Mouse (Mus musculus): ENCODE measurements around the gene Fam131a. TPM values are rescaled to one million over a fixed set of nuclear protein-coding genes. Genes with fewer than 3 reads are reported as not detected.

The Fam131a gene
- polyA plus RNA-seq, 1 experiment, result not detected

DNA sequence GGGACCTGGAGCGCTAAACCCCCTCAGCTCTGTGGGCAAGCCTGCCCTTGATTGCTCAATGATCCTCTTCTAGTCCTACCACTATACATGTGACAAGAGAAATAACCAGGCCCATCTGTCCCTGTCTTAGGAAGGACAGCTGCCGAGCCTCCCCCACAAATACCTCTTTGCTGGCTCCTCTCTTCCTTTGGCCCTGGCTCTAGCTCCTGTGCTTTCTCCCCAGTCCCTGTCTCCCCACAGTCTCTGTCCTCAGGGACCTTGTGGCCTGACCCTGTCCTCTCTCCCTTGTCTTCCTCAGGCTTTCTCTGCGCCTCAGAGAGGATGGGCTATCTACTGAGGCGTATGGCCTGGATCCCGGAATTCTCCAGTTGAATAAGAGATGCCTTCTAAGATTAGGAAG, 38.6 kb downstream of the Fam131a start:
- no peak for TF ChIP-seq CTCF (IDR thresholded peaks at IDR 0.05; ENCODE audit: insufficient read depth, low read depth, low read length)
- TF ChIP-seq POLR2A (IDR thresholded peaks at IDR 0.05; ENCODE audit: insufficient read depth, low read depth, low read length), result no peak
- Histone ChIP-seq H3K4me3 (ENCODE audit: insufficient read depth, low read depth, low read length) (no peak overlapping the region), H3K4me1 (ENCODE audit: control insufficient read depth, insufficient read depth, low read length) (peaks cover 12% of the 10 kb centered on the region), H3K27ac (ENCODE audit: insufficient read depth, low read depth, low read length) (no peak overlapping the region)
- 78% methylated on average over 5 of the region's 5 CpGs for WGBS

DNA sequence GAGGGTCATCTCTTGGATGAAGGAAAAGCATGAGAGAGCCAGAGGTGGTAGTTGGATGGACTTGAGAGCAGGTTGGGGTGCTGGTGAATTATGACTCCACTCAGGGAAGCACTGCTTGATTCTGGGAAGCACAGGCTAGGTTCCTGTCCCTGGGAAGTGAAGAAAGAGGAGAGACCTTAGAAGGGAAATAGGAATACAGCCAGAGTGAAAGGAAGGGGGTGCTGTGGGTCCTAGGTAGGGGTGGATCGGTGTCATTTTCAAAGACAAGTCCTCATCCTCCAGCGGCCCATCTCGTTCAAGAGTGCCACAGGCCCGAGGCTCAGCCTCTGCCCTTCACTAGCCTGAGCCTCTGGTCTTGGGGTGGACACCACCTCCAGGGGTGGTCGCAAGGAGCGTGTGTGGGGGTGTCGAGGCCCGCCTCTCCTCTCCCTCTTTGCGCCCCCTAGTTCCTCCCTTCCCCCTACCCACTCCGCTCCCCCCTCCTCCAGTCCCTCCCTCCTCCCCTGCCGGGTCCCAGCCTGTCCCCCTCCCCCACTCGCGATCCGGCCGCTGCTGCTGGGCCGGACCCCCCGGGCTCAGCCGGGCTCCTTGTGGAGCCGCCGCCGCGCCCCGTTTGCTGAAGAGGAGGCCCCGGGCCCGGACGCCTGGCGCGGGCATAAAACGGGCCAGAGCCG, 39.3 kb downstream of the Fam131a start:
- Histone ChIP-seq H3K4me1 (ENCODE audit: control insufficient read depth, insufficient read depth, low read length) (peaks cover 12% of the 10 kb centered on the region), H3K27ac (ENCODE audit: insufficient read depth, low read depth, low read length) (no peak overlapping the region), H3K4me3 (ENCODE audit: insufficient read depth, low read depth, low read length) (peak overlapping the region; percentile 64)
- WGBS, result 3% methylated on average over 30 of the region's 30 CpGs
- no peak for TF ChIP-seq POLR2A (IDR thresholded peaks at IDR 0.05; ENCODE audit: insufficient read depth, low read depth, low read length)
- TF ChIP-seq CTCF (IDR thresholded peaks at IDR 0.05; ENCODE audit: insufficient read depth, low read depth, low read length), result no peak

DNA sequence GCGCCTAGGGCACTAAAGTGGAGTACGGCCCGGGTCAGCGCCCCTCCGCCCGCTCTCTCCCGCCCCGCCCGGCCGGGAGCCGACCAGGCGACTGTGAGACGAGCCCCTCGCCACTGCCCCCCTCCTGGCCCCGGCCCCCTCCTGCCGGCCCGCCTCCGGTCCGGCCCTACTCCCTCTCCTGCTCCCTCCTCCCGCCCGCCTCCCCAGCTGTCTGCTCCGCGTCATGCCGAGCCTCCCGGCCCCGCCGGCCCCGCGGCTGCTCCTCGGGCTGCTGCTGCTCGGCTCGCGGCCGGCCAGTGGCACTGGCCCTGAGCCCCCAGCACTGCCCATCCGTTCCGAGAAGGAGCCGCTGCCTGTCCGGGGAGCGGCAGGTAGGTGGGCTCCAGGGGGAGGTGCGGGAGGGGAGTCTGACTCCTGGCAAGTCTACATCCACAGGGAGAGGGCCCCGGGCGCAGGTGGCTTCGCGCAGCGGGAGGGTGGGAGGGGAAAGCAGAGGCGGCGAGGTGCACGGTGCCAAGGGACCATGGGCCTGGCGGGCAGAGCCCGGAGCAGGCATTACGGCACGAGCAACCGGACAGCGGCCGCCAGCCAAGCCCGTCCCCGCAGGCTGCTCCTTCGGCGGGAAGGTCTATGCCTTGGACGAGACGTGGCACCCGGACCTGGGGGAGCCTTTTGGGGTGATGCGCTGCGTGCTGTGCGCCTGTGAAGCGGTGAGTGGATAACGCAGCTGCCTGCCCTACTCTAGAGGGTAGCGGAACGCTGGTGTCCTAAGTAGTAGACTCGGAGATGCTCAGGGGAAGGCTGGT, 40.1 kb downstream of the Fam131a start, which contains the start of gene Chrd:
Gene Chrd, plus strand, starts transcription at position 203 of the 806 bp plus-strand sequence.
- under 1% methylated on average over 68 of the region's 70 CpGs for WGBS
- peak within 1 kb of the TSS; percentile 64 for H3K4me3 ChIP-seq (ENCODE audit: insufficient read depth, low read depth, low read length)
- TF ChIP-seq POLR2A (IDR thresholded peaks at IDR 0.05; ENCODE audit: insufficient read depth, low read depth, low read length), result no peak
- peaks cover 12% of the 10 kb centered on the region for H3K4me1 ChIP-seq (ENCODE audit: control insufficient read depth, insufficient read depth, low read length)
- H3K27ac ChIP-seq (ENCODE audit: insufficient read depth, low read depth, low read length), result no peak within 1 kb of the TSS

DNA sequence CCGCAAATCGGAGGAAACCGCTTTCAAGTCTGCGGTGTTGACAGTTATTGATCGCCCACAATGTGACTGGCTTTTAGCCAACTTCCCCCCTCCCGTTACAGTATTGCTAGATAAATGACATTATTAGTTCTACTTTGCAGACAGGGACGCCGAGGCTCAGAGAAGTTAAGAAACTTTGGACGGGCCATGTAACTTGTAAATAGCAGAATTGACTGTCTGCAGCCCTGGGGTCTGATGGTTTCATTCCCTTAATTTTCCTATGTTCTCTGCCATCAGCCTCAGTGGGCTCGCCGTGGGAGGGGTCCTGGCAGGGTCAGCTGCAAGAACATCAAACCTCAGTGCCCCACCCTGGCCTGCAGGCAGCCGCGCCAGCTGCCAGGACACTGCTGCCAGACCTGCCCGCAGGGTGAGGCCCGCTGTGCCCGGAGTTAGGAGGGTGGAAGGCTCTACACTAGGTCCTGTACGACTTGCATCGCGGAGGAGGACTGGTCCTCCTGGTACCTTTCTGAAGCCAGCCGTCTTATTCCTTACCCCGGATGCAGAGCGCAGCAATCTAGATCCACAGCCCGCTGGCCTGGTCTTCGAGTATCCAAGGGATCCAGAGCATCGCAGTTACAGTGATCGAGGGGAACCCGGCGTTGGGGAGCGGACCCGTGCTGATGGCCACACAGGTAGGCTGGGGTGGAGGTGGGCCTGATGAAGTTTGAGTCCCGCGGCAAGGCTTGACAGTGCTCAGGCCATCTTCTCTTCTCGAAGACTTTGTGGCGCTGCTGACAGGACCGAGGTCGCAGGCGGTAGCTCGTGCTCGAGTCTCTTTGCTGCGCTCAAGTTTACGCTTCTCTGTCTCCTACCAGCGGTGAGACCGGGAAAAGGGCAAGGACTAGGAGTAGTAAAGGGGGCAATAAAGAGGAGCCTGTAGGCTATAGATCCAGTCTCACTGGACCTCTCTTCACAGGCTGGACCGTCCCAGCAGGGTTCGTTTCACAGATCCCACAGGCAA, 41.0 kb downstream of the Fam131a start, which contains the start of gene Thpo:
Gene Thpo, minus strand, starts transcription at position 781 of the 1,000 bp plus-strand sequence.
- 12% methylated on average over 45 of the region's 45 CpGs for WGBS
- peak within 1 kb of the TSS; percentile 64 for H3K4me3 ChIP-seq (ENCODE audit: insufficient read depth, low read depth, low read length)
- peaks cover 12% of the 10 kb centered on the region for H3K4me1 ChIP-seq (ENCODE audit: control insufficient read depth, insufficient read depth, low read length)
- H3K27ac ChIP-seq (ENCODE audit: insufficient read depth, low read depth, low read length), result no peak within 1 kb of the TSS
- TF ChIP-seq POLR2A (IDR thresholded peaks at IDR 0.05; ENCODE audit: insufficient read depth, low read depth, low read length) (no peak), CTCF (IDR thresholded peaks at IDR 0.05; ENCODE audit: insufficient read depth, low read depth, low read length) (no peak)

DNA sequence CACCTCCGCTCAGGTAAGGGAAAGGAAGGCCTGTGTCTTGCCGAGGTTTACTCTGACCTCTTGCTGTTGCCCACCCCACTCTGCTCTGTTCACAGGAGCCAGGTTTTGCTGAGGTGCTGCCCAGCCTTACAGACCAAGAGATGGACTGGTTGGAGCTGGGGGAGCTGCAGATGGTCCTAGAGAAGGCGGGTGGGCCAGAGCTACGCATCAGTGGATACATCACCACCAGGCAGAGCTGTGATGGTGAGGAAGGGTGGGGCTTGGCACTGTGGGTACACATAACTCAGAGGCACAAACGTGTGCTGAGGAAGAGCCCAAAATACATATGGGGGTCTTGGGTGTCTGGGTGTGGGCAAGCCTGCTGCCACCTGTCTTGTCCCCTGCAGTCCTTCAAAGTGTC, 42.6 kb downstream of the Fam131a start:
- peaks cover 12% of the 10 kb centered on the region for H3K4me1 ChIP-seq (ENCODE audit: control insufficient read depth, insufficient read depth, low read length)
- H3K4me3 ChIP-seq (ENCODE audit: insufficient read depth, low read depth, low read length), result no peak overlapping the region
- no peak for TF ChIP-seq CTCF (IDR thresholded peaks at IDR 0.05; ENCODE audit: insufficient read depth, low read depth, low read length)
- no peak for TF ChIP-seq POLR2A (IDR thresholded peaks at IDR 0.05; ENCODE audit: insufficient read depth, low read depth, low read length)
- no peak overlapping the region for H3K27ac ChIP-seq (ENCODE audit: insufficient read depth, low read depth, low read length)
- WGBS, result 85% methylated on average over 5 of the region's 5 CpGs

DNA sequence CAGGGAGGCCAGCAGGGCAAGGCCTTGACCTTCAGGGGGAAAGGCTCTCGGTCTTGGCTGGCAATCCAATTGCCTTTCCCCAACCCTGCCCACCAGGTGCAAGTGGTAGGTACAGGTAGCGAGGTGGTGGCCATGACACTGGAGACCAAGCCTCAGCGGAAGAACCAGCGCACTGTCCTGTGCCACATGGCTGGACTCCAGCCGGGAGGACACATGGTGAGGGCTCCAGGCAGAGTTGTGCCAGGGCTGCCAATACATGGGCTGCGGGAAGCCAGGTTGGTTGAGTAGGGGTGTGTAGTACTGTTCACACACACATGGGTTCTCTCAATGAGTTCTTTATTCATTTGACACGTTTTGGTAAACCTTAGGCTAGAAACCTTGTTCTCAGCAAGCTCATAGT, 43.1 kb downstream of the Fam131a start:
- Histone ChIP-seq H3K4me1 (ENCODE audit: control insufficient read depth, insufficient read depth, low read length) (peaks cover 12% of the 10 kb centered on the region), H3K4me3 (ENCODE audit: insufficient read depth, low read depth, low read length) (no peak overlapping the region), H3K27ac (ENCODE audit: insufficient read depth, low read depth, low read length) (no peak overlapping the region)
- no peak for TF ChIP-seq CTCF (IDR thresholded peaks at IDR 0.05; ENCODE audit: insufficient read depth, low read depth, low read length)
- TF ChIP-seq POLR2A (IDR thresholded peaks at IDR 0.05; ENCODE audit: insufficient read depth, low read depth, low read length), result no peak
- WGBS, result 94% methylated on average over 7 of the region's 7 CpGs

DNA sequence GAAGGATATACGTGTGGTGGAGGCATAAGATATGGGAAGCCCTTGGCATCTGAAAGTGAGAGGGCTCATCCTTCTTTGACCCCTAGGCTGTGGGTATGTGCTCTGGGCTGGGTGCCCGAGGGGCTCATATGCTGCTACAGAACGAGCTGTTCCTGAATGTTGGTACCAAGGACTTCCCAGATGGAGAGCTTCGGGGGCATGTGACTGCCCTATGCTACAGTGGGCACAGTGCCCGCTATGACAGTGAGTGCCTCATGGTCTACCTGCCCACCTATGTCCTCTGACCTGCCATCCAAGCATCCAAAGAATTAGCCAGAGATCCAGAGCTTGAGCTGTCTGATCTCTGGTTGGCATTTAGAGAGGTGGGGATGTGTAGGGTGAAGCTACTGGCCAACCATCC, 43.8 kb downstream of the Fam131a start:
- Histone ChIP-seq H3K27ac (ENCODE audit: insufficient read depth, low read depth, low read length) (no peak overlapping the region), H3K4me3 (ENCODE audit: insufficient read depth, low read depth, low read length) (no peak overlapping the region), H3K4me1 (ENCODE audit: control insufficient read depth, insufficient read depth, low read length) (peaks cover 12% of the 10 kb centered on the region)
- 93% methylated on average over 5 of the region's 5 CpGs for WGBS
- TF ChIP-seq CTCF (IDR thresholded peaks at IDR 0.05; ENCODE audit: insufficient read depth, low read depth, low read length) (no peak), POLR2A (IDR thresholded peaks at IDR 0.05; ENCODE audit: insufficient read depth, low read depth, low read length) (no peak)

DNA sequence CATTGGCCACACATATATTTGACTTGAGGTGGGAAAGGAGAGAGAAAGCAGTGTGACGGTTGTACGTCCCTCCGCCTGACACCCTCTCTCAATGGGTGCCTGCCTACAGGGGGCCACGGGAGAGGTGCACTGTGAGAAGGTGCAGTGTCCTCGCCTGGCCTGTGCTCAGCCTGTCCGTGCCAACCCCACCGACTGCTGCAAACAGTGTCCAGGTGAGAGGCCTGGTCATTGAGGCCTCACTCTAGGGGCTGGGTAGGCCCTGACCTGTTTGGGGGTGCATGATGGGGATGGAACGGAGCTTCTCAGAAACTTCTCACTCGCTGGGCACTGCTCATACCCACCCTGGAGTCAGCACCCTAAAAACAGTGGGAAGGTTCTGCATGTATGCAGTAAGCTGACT, 46.8 kb downstream of the Fam131a start:
- no peak overlapping the region for H3K27ac ChIP-seq (ENCODE audit: insufficient read depth, low read depth, low read length)
- TF ChIP-seq CTCF (IDR thresholded peaks at IDR 0.05; ENCODE audit: insufficient read depth, low read depth, low read length) (no peak), POLR2A (IDR thresholded peaks at IDR 0.05; ENCODE audit: insufficient read depth, low read depth, low read length) (no peak)
- WGBS, result 91% methylated on average over 9 of the region's 9 CpGs
- no peak overlapping the region for H3K4me3 ChIP-seq (ENCODE audit: insufficient read depth, low read depth, low read length)
- H3K4me1 ChIP-seq (ENCODE audit: control insufficient read depth, insufficient read depth, low read length), result no peaks in the 10 kb centered on the region
